10 mouse cellular contexts compared by ENCODE assay signal in the genomic region with DNA sequence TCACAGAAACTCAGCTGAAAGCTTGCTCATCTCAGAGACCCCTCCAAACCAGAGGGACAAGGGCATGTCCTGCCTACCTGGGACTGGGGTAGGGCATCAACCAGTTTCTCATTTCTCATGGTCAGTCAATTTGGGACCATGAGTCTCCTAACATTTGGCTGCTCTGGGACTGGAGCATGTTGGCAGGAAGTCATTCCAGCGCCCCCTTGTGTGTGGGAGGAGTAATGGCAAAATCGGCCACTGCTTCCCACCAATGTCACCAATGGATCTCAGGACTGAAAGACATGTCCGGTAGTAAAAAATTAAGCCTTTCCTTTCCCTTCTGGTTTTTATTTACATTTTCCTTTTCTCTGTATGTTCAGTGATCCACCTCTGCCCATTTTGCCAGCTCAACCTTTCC.
A peak's percentile ranks its signal among the peaks of the same experiment; 100 is the strongest.
DNase-seq lines count a peak whose midpoint lies in the region; TF ChIP-seq lines count a peak whose summit lies in the region.
"Had no signal": no experiment of that assay in that cellular context is flagged by ENCODE, and none has a peak within 500 bp of the region (broad histone marks: within the 10 kb centered on the region; RNA-seq: fewer than 3 reads in every experiment).

No protein-coding gene starts in this region.

- H3K27ac ChIP-seq in left cerebral cortex, adult 2 months, result no peak overlapping the region
- H3K27ac ChIP-seq: neural tube, embryonic 12.5 days had no signal

- TF ChIP-seq POLR2A in brain, embryonic 14.5 days (IDR thresholded peaks at IDR 0.05; ENCODE audit: borderline replicate concordance, extremely low read depth, insufficient read depth, insufficient read length, poor library complexity, severe bottlenecking), result no peak

- DNase-seq in adrenal gland, postnatal 10 days, result peak; percentile 39
- no peak for DNase-seq in adrenal gland, postnatal 4 days (ENCODE audit: low spot score in 2 of 2)
- DNase-seq in left cerebral cortex, adult 2 months (ENCODE audit: extremely low spot score in 1 of 2, low spot score in 2 of 2), result no peak
- no peak for DNase-seq in left cerebral cortex, postnatal 36 days (ENCODE audit: low spot score in 2 of 2)
- no peak for DNase-seq in brain, embryonic 14.5 days (ENCODE audit: low read depth)
- DNase-seq in lung, postnatal 25 days (ENCODE audit: low spot score), result peak; percentile 24
- DNase-seq in urinary bladder, postnatal 4 days (ENCODE audit: low spot score in 2 of 2), result no peak
- no peak for DNase-seq in left cerebral cortex, adult 11 months (ENCODE audit: low spot score)
- DNase-seq: left cerebral cortex, postnatal 4 days had no signal

- TF ChIP-seq CTCF in left cerebral cortex, adult 2 months (IDR thresholded peaks at IDR 0.05), result peak; percentile 45
- peak; percentile 47 for TF ChIP-seq CTCF in brain, embryonic 14.5 days (IDR thresholded peaks at IDR 0.05; ENCODE audit: borderline replicate concordance, extremely low read depth, insufficient read depth, insufficient read length)

- H3K4me3 ChIP-seq in left cerebral cortex, adult 2 months, result no peak overlapping the region
- H3K4me3 ChIP-seq: neural tube, embryonic 12.5 days had no signal

- intact Hi-C loops in left cerebral cortex, adult 2 months (cut with DNase I), result no loop called here
- intact Hi-C loops in left cerebral cortex, postnatal 36 days (cut with DNase I), result no loop called here

Comparison
In these comparisons a context has a peak if more than half of its experiments do, and no peak if none do; other contexts are left out.
1. DNase-seq: peak in adrenal gland, postnatal 10 days (single experiment) and lung, postnatal 25 days (single experiment); none in adrenal gland, postnatal 4 days (0 of 2), left cerebral cortex, adult 2 months (0 of 2), left cerebral cortex, postnatal 36 days (0 of 2), brain, embryonic 14.5 days (single experiment), urinary bladder, postnatal 4 days (0 of 2) and left cerebral cortex, adult 11 months (single experiment).